Mouse (Mus musculus): ENCODE results near the gene Rgs13.
"Not testable (repeated sequence)": the region's sequence is repeated elsewhere in the genome, so short reads cannot be mapped to it uniquely, and the experiment has no call there.

Rgs13 gene

GRCm38 (mm10) chr1:144152526-144152925, 24.6 kb downstream of the Rgs13 start:
- in situ Hi-C loops (cut with MboI, MseI): no loop called here

DNA sequence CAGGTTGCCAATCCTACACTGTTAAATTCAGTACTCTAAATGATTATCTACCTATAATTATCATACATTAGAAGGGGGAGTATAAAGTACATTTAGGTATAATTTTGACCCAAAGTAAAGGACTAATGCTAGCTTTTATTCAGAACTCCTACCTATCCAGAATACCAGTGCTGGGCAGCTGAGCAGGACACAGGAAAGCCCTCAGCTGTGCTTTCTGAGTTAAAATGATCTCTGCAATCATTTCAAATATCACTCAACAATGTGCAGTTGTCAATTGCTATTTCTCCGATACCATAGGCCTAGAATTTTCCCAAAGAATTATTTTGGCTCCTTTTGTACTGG, 25.0 kb downstream of the Rgs13 start:
- in situ Hi-C loops (cut with MboI, MseI): no loop called here

GRCm38 (mm10) chr1:144151401-144152183, 25.6 kb downstream of the Rgs13 start:
- in situ Hi-C loops (cut with MboI, MseI): no loop called here

- in situ Hi-C loops (cut with MboI, MseI): no loop called here
These were observed 27.2 kb downstream of the Rgs13 start for GRCm38 (mm10) chr1:144149997-144150396.

GRCm38 (mm10) chr1:144141398-144141797, 35.8 kb downstream of the Rgs13 start:
- in situ Hi-C loops (cut with MboI, MseI): not testable (repeated sequence)

- in situ Hi-C loops (cut with MboI, MseI): no loop called here
These were observed 37.3 kb downstream of the Rgs13 start for GRCm38 (mm10) chr1:144139847-144140246.

DNA sequence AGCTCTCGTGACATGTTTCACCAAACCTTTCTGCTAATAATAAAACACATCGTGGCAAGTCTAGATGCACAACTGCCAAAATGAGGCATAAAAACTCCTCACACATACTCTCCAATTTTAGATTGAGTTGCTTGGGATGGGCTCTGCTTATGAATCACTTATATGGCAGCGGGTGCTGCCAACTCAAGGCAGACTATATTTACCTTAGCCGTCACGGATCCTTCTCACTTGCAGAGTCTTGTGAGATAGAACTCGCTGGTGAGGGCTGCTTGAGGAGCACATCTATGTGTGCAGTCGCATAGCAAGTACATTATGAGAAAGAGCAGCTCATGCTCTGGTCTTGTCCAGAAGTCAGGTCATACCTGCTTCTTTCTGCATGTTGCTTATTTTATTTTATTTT, 49.2 kb downstream of the Rgs13 start:
- in situ Hi-C loops (cut with MboI, MseI): no loop called here

DNA sequence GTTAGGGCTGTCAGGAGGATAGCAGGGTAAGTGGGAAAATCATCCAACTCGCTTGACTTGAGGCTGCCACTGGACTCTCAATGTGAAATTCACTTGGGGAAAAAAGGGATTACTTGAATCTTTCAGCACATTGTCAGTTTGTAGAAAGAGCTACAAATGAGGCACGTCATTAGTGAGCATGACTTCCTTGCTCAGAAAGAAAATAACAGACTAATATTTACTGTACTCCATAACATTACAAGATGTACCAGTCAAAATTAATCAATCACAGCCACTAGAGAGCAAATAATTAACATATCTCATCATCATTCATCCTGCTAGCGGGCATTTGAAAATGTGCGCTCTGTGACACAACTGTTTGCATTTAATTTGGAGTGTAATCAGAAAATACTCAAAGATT, 57.1 kb downstream of the Rgs13 start:
- in situ Hi-C loops (cut with MboI, MseI): loop anchor here (25.0 kb wide), 1 partner anchor 1942 kb away; no protein-coding TSS in a partner anchor

- in situ Hi-C loops (cut with MboI, MseI): loop anchor here (25.0 kb wide), 1 partner anchor 1943 kb away; no protein-coding TSS in a partner anchor
These were observed 57.7 kb downstream of the Rgs13 start for GRCm38 (mm10) chr1:144119456-144119855.

DNA sequence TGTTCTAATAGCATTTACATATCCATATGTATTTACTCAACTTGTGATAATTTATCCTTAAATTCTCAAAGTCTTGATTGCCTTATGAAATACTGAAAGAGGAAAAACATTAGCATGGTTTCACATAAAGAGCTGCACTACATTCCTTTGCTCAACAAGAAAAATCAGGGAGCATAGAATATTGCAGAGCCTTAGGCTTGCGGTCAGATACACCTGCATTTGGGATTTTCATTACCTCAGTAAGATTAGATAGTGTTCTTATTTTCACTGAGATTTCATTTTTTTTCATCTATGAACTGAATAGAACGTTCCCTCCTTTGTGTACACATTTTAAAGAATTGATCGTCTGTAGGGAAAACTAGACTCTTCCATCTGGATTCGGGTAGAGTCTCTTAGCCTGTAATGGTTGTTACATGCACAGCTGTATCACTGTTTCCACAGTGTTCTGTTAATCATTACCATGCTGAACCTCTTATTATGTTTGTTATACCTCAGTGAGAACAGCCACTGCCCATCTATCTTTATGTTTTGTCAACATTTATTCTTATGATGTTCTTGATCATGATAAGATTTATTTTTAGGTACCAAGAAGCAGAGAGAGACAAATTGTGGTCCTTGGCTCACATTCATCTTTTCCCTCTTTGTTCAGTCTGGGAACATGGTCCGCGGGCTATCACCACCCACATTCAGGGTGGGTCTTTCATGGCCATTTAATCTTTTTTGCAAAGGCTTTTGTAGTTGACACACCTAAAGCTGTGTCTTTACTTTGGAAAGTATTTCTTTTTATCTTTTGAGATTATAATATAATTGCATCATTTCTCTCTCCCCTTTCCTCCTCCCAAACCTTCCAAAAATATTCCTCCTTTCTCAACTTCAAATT, 61.1 kb downstream of the Rgs13 start:
- in situ Hi-C loops (cut with MboI, MseI): loop anchor here (25.0 kb wide), 1 partner anchor 1946 kb away; no protein-coding TSS in a partner anchor

DNA sequence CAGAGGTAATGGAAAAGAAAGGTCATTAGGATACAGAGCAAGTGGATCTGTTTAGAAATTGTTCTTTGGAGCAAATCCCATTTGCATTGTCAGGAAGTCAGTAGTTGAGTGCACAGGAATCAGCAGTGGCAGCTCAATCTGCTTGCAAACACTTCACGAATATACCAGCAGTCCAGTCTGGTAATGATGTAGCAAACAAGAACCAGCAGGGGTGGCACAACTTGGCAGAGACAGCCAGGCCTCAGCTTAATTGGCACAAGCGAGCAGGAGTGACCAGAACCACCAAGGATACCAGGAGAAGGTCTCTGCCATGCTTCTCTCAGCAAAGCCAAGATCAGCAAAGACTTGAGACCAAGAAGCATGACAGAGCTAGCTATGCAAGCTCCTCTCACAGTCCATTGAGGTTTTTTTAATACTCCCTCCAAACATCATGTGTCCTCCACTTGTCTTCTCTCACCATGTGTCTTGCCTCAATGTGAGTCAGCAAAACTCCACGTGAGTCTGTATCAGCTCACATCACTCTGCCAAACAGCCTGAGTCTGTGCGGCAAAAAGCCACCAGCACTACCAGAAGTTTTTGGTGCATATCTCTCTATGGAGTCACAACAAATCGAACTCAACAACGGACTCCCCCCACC, 63.6 kb downstream of the Rgs13 start:
- in situ Hi-C loops (cut with MboI, MseI): loop anchor here (25.0 kb wide), 1 partner anchor 1949 kb away; no protein-coding TSS in a partner anchor

DNA sequence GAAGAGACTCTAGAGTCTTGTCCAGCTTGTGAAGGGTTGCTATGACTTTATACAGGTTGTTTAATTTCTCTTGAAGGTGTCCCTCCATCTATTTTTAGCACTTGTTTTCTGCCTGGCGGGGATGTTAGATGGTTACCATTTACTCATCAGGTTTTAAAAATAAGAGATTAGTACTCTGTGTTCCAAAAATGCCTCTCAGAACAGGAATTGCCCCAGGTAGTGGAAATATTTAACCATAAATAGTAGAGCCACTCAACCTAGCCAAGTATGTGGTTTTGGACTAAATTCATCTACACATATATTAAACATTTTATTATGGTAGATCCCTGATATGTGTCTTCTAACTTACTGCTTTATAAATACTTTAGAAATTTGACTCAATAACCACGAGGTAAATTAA, 64.2 kb downstream of the Rgs13 start:
- in situ Hi-C loops (cut with MboI, MseI): loop anchor here (25.0 kb wide), 1 partner anchor 1949 kb away; no protein-coding TSS in a partner anchor

DNA sequence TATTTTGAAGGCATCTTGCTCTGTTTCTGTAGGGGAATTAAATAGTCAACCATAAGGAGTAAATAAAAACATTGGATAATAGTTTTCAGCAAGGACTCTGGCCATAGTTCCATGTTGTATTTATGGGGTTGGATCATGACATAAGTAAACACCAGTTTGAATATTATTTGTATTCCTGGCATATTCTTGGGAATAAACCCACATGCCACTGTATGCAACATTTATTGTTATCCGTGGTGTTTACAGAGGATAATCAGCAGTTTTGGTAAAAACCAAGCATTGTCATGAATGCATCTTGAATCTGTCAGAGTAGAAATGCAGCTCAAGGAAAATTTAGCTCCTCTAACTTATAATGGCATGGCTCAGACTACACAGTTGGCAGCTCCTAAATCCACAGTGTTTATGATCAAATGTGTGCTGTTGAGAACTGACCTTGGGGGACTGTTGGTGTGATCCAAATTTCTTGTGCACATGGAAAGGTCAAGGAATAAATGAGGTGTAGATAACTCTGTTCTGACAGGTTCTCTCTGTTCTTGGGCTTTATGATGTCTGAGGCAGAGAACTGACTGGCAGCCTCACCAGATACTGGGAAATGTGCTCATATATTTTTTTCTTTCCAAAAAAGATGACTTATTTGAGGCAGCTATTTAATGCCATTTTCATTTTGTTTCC, 78.4 kb downstream of the Rgs13 start:
- in situ Hi-C loops (cut with MboI, MseI): no loop called here

DNA sequence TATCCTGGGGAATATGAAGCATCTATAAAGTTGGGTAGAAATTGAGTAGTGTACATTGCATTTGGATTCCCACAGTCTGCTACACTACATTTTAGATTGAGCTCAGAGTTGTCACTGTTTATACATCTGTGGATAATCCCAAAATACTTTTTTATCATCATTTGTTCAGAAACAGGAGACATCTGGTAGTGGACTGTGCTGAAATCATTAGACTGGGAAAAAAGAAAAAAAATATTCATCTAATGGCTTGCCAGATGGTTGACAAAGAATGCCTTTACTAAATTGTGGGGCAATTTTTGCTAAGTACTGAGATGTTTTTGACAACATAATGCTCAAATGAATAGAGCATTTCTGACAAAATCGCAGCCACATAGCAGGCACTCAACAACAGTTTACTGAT, 86.8 kb downstream of the Rgs13 start:
- in situ Hi-C loops (cut with MboI, MseI): no loop called here

All from T-helper 1 cell (primary cell).